ENCODE assay signal across 8 mouse cellular contexts in genomic region chr5:31698931-31699330, GRCm38 (mm10). TPM values are rescaled to one million over a fixed set of nuclear protein-coding genes. Genes with fewer than 3 reads are reported as not detected.
DNase-seq lines count a peak whose midpoint lies in the region; ATAC-seq and TF ChIP-seq lines count a peak whose summit lies in the region.

No protein-coding gene starts in this region.

- no peak for TF ChIP-seq POLR2A in MEL (IDR thresholded peaks at IDR 0.05; ENCODE audit: control insufficient read depth in 1 of 2, insufficient read depth in 1 of 2, low read depth in 1 of 2, low read length in 2 of 2, poor library complexity in 1 of 2)
- TF ChIP-seq POLR2A in embryonic fibroblast, embryonic 13.5 days (IDR thresholded peaks at IDR 0.05; ENCODE audit: low read depth, low read length) = no peak

- peaks cover 19% of the 10 kb centered on the region for H3K79me2 ChIP-seq in MEL (ENCODE audit: control insufficient read depth, insufficient read depth, low read length, poor library complexity)

- peak overlapping the region; percentile 74 for H3K27ac ChIP-seq in kidney, embryonic 15.5 days
- H3K27ac ChIP-seq in MEL (ENCODE audit: control insufficient read depth, low read depth, low read length) = peak overlapping the region; percentile 96
- peak overlapping the region; percentile 94 for H3K27ac ChIP-seq in embryonic fibroblast, embryonic 13.5 days (ENCODE audit: insufficient read depth, low read length)
- H3K27ac ChIP-seq in midbrain, embryonic 14.5 days (replicated peaks; ENCODE audit: low read depth, low read length) = no peak overlapping the region

- 38% methylated on average over 4 of the region's 4 CpGs for WGBS in kidney, embryonic 15.5 days
- 62% methylated on average over 4 of the region's 4 CpGs for WGBS in midbrain, embryonic 14.5 days

- peak overlapping the region; percentile 86; the same call in 1 of the 2 replicates for H3K4me3 ChIP-seq in kidney, embryonic 15.5 days (replicated peaks)
- peak overlapping the region; percentile 20 to 78 for H3K4me3 ChIP-seq in MEL (ENCODE audit: control insufficient read depth in 1 of 2, insufficient read depth in 1 of 2, low read depth in 2 of 2, low read length in 2 of 2)
- H3K4me3 ChIP-seq in embryonic fibroblast, embryonic 13.5 days (ENCODE audit: insufficient read depth, low read length) = no peak overlapping the region
- H3K4me3 ChIP-seq in midbrain, embryonic 14.5 days (replicated peaks; ENCODE audit: low read depth, low read length) = peak overlapping the region; percentile 60

- no peaks in the 10 kb centered on the region for H3K9me3 ChIP-seq in kidney, embryonic 15.5 days (replicated peaks)
- no peaks in the 10 kb centered on the region for H3K9me3 ChIP-seq in MEL (replicated peaks; ENCODE audit: insufficient read depth, low read length)
- H3K9me3 ChIP-seq in midbrain, embryonic 14.5 days (ENCODE audit: control insufficient read depth, low read length) = no peaks in the 10 kb centered on the region

- peaks cover 21% of the 10 kb centered on the region for H3K36me3 ChIP-seq in kidney, embryonic 15.5 days
- H3K36me3 ChIP-seq in MEL (ENCODE audit: control insufficient read depth in 1 of 2, insufficient read depth in 2 of 2, low read length in 2 of 2) = peaks cover 0 to 15% of the 10 kb centered on the region in 2 experiments; a peak in 2 of 4 replicates
- no peaks in the 10 kb centered on the region for H3K36me3 ChIP-seq in midbrain, embryonic 14.5 days (ENCODE audit: control insufficient read depth, insufficient read depth, low read length)

- no peak for TF ChIP-seq CTCF in MEL (IDR thresholded peaks at IDR 0.05 in 2 of 3, conservative IDR thresholded peaks at IDR 0.05 in 1 of 3; ENCODE audit: control insufficient read depth in 1 of 3, insufficient read depth in 1 of 3, low read depth in 2 of 3, low read length in 3 of 3, poor library complexity in 1 of 3, severe bottlenecking in 1 of 3)
- no peak for TF ChIP-seq CTCF in embryonic fibroblast, embryonic 13.5 days (IDR thresholded peaks at IDR 0.05; ENCODE audit: borderline replicate concordance, insufficient read depth, low read length)

- H3K9ac ChIP-seq in kidney, embryonic 15.5 days = no peak overlapping the region
- peak overlapping the region; percentile 57 for H3K9ac ChIP-seq in MEL (ENCODE audit: control insufficient read depth, low read depth, low read length, poor library complexity, severe bottlenecking)
- H3K9ac ChIP-seq in midbrain, embryonic 14.5 days (replicated peaks; ENCODE audit: low read length) = peak overlapping the region; percentile 67; the same call in 1 of the 2 replicates

- no peak for DNase-seq in kidney, adult 11 months
- DNase-seq in MEL (ENCODE audit: low read depth, low spot score) = peak; percentile 48
- DNase-seq in midbrain, embryonic 14.5 days = peak; percentile 3
- DNase-seq in right cerebral cortex, postnatal 25 days = no peak
- no peak for DNase-seq in layer of hippocampus, adult 18-20 months (ENCODE audit: low spot score in 2 of 2)
- DNase-seq in urinary bladder, postnatal 14 days (ENCODE audit: low spot score) = no peak

- peak overlapping the region; percentile 78 for H3K4me2 ChIP-seq in kidney, embryonic 15.5 days
- peak overlapping the region; percentile 82 for H3K4me2 ChIP-seq in midbrain, embryonic 14.5 days (ENCODE audit: low read length)

- H3K4me1 ChIP-seq in kidney, embryonic 15.5 days = peaks cover 16% of the 10 kb centered on the region
- peaks cover 2 to 5% of the 10 kb centered on the region in 2 experiments; a peak in 2 of 4 replicates for H3K4me1 ChIP-seq in MEL (ENCODE audit: control insufficient read depth in 1 of 2, insufficient read depth in 2 of 2, low read length in 2 of 2)
- peaks cover 6% of the 10 kb centered on the region for H3K4me1 ChIP-seq in embryonic fibroblast, embryonic 13.5 days (ENCODE audit: control insufficient read depth, insufficient read depth, low read length)
- H3K4me1 ChIP-seq in midbrain, embryonic 14.5 days (ENCODE audit: control insufficient read depth, insufficient read depth, low read length) = peaks cover 3% of the 10 kb centered on the region; the same call in 1 of the 2 replicates

- no peaks in the 10 kb centered on the region for H3K27me3 ChIP-seq in kidney, embryonic 15.5 days
- no peaks in the 10 kb centered on the region for H3K27me3 ChIP-seq in MEL (ENCODE audit: control insufficient read depth in 1 of 2, insufficient read depth in 2 of 2, low read length in 2 of 2)
- H3K27me3 ChIP-seq in midbrain, embryonic 14.5 days (ENCODE audit: control insufficient read depth, insufficient read depth, low read length) = no peaks in the 10 kb centered on the region

- no peak for TF ChIP-seq EP300 in MEL (IDR thresholded peaks at IDR 0.05; ENCODE audit: low read depth in 1 of 2, low read length in 2 of 2)

- ATAC-seq in kidney, embryonic 15.5 days (replicated peaks; ENCODE audit: low FRiP score) = no peak
- no peak for ATAC-seq in midbrain, embryonic 14.5 days (ENCODE audit: low FRiP score, low TSS enrichment)

- no peak for TF ChIP-seq RAD21 in MEL (IDR thresholded peaks at IDR 0.05; ENCODE audit: low read depth, low read length)

TF ChIP-seq in MEL, 35 proteins besides CTCF, POLR2A, EP300 and RAD21:
- TF ChIP-seq MAZ (IDR thresholded peaks at IDR 0.05; ENCODE audit: low read depth, low read length) = no peak
- TF ChIP-seq E2F4 (IDR thresholded peaks at IDR 0.05; ENCODE audit: borderline replicate concordance, low read depth, low read length) = no peak
- no peak for TF ChIP-seq TBP (IDR thresholded peaks at IDR 0.05; ENCODE audit: low read depth, low read length)
- TF ChIP-seq ETS1 (IDR thresholded peaks at IDR 0.05; ENCODE audit: low read depth, low read length) = no peak
- no peak for TF ChIP-seq ZKSCAN1 (IDR thresholded peaks at IDR 0.05; ENCODE audit: low read depth, low read length)
- TF ChIP-seq MAX (IDR thresholded peaks at IDR 0.05; ENCODE audit: low read length) = no peak
- no peak for TF ChIP-seq USF1 (IDR thresholded peaks at IDR 0.05; ENCODE audit: low read depth, low read length)
- no peak for TF ChIP-seq NELFE (IDR thresholded peaks at IDR 0.05; ENCODE audit: low read depth, low read length)

RNA-seq across cellular contexts. Expression of gene Babam2, which starts 1.4 kb away (rescaled TPM):
- polyA plus RNA-seq in kidney, embryonic 15.5 days (2015; fragmentation: Nextera tagmentation; extraction: Ambion mirVana) = 76.7 and 83.2 TPM in 2 replicates
- total RNA-seq in MEL (2012; rRNA removed) = 40.5 and 43.3 TPM in 2 replicates
- polyA plus RNA-seq in MEL (2012; ENCODE audit: insufficient read depth in 1 of 2, insufficient read length in 2 of 2, low read depth in 1 of 2, low replicate concordance in 2 of 2, missing spikeins in 1 of 2) = 10 to 100 TPM in 1 of 2 experiments, not detected in 1; 86.6 TPM
- polyA plus RNA-seq in embryonic fibroblast, embryonic 13.5 days (2011; ENCODE audit: insufficient read length, low read depth, missing spikeins) = 60.2 and 68.7 TPM in 2 replicates
- polyA plus RNA-seq in midbrain, embryonic 14.5 days (2014; fragmentation: Nextera tagmentation; extraction: Ambion mirVana) = 33.5 and 35.7 TPM in 2 replicates
- total RNA-seq in layer of hippocampus, adult 18-20 months (2021) = 10 to 100 TPM; 45.3 to 49.2 TPM

RNA-seq across cellular contexts. Expression of gene Rbks, which starts 1.5 kb away (rescaled TPM):
- polyA plus RNA-seq in kidney, embryonic 15.5 days (2015; fragmentation: Nextera tagmentation; extraction: Ambion mirVana) = 4.5 and 5.5 TPM in 2 replicates
- 23.8 and 34.3 TPM in 2 replicates for total RNA-seq in MEL (2012; rRNA removed)
- 10 to 100 TPM in 1 of 2 experiments, not detected in 1; 47.4 TPM for polyA plus RNA-seq in MEL (2012; ENCODE audit: insufficient read depth in 1 of 2, insufficient read length in 2 of 2, low read depth in 1 of 2, low replicate concordance in 2 of 2, missing spikeins in 1 of 2)
- polyA plus RNA-seq in embryonic fibroblast, embryonic 13.5 days (2011; ENCODE audit: insufficient read length, low read depth, missing spikeins) = 1.4 TPM in 1 of 2 replicates, not detected in the other
- polyA plus RNA-seq in midbrain, embryonic 14.5 days (2014; fragmentation: Nextera tagmentation; extraction: Ambion mirVana) = 3.0 and 3.1 TPM in 2 replicates
- 1 to 10 TPM; 2.5 to 4.4 TPM for total RNA-seq in layer of hippocampus, adult 18-20 months (2021)

Comparison
In these comparisons a context has a peak if more than half of its experiments do, and no peak if none do; other contexts are left out.
1. DNase-seq: peak in MEL (single experiment) and midbrain, embryonic 14.5 days (single experiment); none in kidney, adult 11 months (single experiment), right cerebral cortex, postnatal 25 days (single experiment), layer of hippocampus, adult 18-20 months (0 of 2) and urinary bladder, postnatal 14 days (single experiment).